Mouse (Mus musculus) brain, embryonic 14.5 days (tissue): ENCODE measurements at regions not wholly inside any gene's neighbourhood (a gene's known extent, or its start where the extent isn't known, plus 50 kb on each side); places are given as distances from the start of the nearest gene placed in this dataset.

Source experiments
- CTCF ChIP-seq: fragments of 200-500 bp; IDR thresholded peaks from 2 replicates; pipeline ENCODE4 v1.5.1; 2012; ENCODE audit warnings: inconsistent platforms, mild to moderate bottlenecking, moderate library complexity, borderline replicate concordance; ENCODE audit not compliant: insufficient read depth, insufficient read length; ENCODE audit errors: extremely low read depth
- POLR2A ChIP-seq: fragments of 200-500 bp; IDR thresholded peaks from 2 replicates; pipeline ENCODE4 v1.6.1; 2012; ENCODE audit warnings: mild to moderate bottlenecking, inconsistent platforms, borderline replicate concordance; ENCODE audit not compliant: poor library complexity, insufficient read depth, insufficient read length, severe bottlenecking; ENCODE audit errors: extremely low read depth

GRCm38 (mm10) chr10:74749446-74749845, 217.5 kb upstream of the Gnaz start:
- no peak for TF ChIP-seq CTCF
- TF ChIP-seq POLR2A: no peak
